Mouse (Mus musculus) forebrain, postnatal 0 days (tissue): ENCODE results near the gene Tex101. TPM values are rescaled to one million over a fixed set of nuclear protein-coding genes. Genes with fewer than 3 reads are reported as not detected.
"Not testable (repeated sequence)": the region's sequence is repeated elsewhere in the genome, so short reads cannot be mapped to it uniquely, and the experiment has no call there.

ENCODE experiments used
- ATAC-seq: fragments of 200-750 bp; cut with Nextera tagmentation; 2 replicates; pipeline ENCODE4 v1.8.0; 2017; ENCODE audit warnings: mild to moderate bottlenecking, moderate library complexity
- DNase-seq: peaks from one replicate; pipeline ENCODE4 v3.0.0-alpha.2; 2015
- H3K27ac ChIP-seq: fragments of 300-500 bp; sonication (generic); 2 replicates; pipeline ENCODE4 v1.5.1; 2014; ENCODE audit warnings: low read depth, mild to moderate bottlenecking, antibody characterized with exemption, low read length, moderate library complexity, mixed read lengths
- H3K27me3 ChIP-seq: fragments of 300-500 bp; sonication (generic); 2 replicates; pipeline ENCODE4 v1.6.1; 2014; ENCODE audit warnings: mild to moderate bottlenecking, low read length, mixed read lengths; ENCODE audit not compliant: insufficient read depth
- H3K36me3 ChIP-seq: fragments of 300-500 bp; sonication (generic); 2 replicates; pipeline ENCODE4 v1.6.1; 2014; ENCODE audit warnings: mild to moderate bottlenecking, moderate library complexity; ENCODE audit not compliant: insufficient read depth
- H3K4me1 ChIP-seq: fragments of 300-500 bp; sonication (generic); 2 replicates; pipeline ENCODE4 v1.6.1; 2014; ENCODE audit warnings: antibody characterized with exemption; ENCODE audit not compliant: insufficient read depth
- H3K4me2 ChIP-seq: fragments of 300-500 bp; sonication (generic); 2 replicates; pipeline ENCODE4 v1.6.1; 2014; ENCODE audit warnings: low read depth, mild to moderate bottlenecking, moderate library complexity
- H3K4me3 ChIP-seq: fragments of 300-500 bp; sonication (generic); 2 replicates; pipeline ENCODE4 v1.5.1; 2014; ENCODE audit warnings: low read depth, low read length, mixed read lengths
- H3K9ac ChIP-seq: fragments of 300-500 bp; sonication (generic); 2 replicates; pipeline ENCODE4 v1.6.1; 2014; ENCODE audit warnings: mild to moderate bottlenecking
- H3K9me3 ChIP-seq: fragments of 300-500 bp; sonication (generic); 2 replicates; pipeline ENCODE4 v1.6.1; 2016; ENCODE audit warnings: low read length
- CTCF ChIP-seq: sonication (generic); IDR thresholded peaks from 2 replicates; pipeline ENCODE4 v1.5.1; 2016; ENCODE audit warnings: antibody characterized with exemption, control low read depth, low read depth
- WGBS: fragments of 180-500 bp; shearing (Covaris S2); extraction: QIAGEN DNeasy Blood & Tissue Kit; methylation state at CpG from one replicate; pipeline ENCODE4 v1.1.7; 2014; 5-methylcytosine and 5-hydroxymethylcytosine counted together
- polyA plus RNA-seq: library from polyadenylated mRNA; unstranded; fragments of >200 nt; fragmentation: Nextera tagmentation; extraction: Ambion mirVana; gene quantifications from 2 replicates; pipeline ENCODE4 v1.2.1, GENCODE M21; 2015
- total RNA-seq: library from RNA; depleted of rRNA; stranded (reverse); fragments of >200 nt; gene quantifications from 2 replicates; pipeline ENCODE4 v1.2.3, GENCODE M21; 2014; rRNA removed

The Tex101 gene
- total RNA-seq: not detected in 2 replicates
- polyA plus RNA-seq: not detected in 2 replicates

DNA sequence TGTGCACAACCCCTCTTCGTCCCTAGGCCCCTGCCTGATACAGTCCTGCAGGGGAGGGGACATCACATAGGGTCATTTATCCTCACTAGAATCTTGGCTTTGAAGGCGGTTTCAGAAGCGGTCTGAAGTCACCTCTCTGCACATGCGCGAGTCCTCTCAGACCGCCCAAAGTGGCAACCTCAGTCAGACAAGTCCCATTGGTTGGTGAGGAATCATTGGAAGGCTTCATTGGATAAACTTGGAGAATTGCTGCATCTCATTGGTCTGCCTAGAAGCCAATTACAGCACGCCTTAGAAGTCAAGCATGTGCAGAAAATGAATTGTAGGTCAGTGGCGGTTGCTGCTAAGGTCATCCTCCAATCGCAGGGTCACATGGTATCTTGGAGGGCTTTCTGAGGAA is at the start of gene Tex101:
Gene Tex101, minus strand, starts transcription at position 101 of the 400 bp plus-strand sequence.
- H3K9ac ChIP-seq: no peak within 1 kb of the TSS
- H3K4me3 ChIP-seq: no peak within 1 kb of the TSS
- ATAC-seq: no peak
- H3K36me3 ChIP-seq: no peaks in the 10 kb centered on the region
- no peaks in the 10 kb centered on the region for H3K4me1 ChIP-seq
- no peaks in the 10 kb centered on the region for H3K27me3 ChIP-seq
- H3K9me3 ChIP-seq: no peaks in the 10 kb centered on the region
- TF ChIP-seq CTCF: no peak
- DNase-seq: no peak
- H3K27ac ChIP-seq: no peak within 1 kb of the TSS
- WGBS: 88% methylated on average over 9 of the region's 9 CpGs
- no peak within 1 kb of the TSS for H3K4me2 ChIP-seq

DNA sequence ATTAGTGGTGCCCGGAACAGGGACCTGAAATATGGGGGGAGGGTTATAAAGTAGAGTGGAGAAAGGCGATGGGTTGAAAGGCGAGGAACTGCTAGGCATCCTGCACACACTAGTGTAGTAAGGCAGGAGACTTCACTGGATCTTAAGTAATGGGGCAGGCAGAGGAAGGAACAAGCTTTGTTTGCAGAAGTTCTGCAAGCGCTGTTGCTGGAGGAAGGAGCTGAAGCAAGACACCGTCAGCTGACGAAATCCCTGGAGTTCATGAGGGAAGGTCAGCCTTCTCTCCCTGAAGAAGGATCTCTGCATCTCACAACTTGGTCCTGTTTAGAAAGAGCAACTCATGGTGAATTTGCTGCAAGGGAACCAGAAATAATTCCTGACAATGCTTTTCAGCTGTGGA is 38.6 kb upstream of the Tex101 start:
- DNase-seq (no peak), ATAC-seq (no peak)
- H3K9me3 ChIP-seq: no peaks in the 10 kb centered on the region
- no peaks in the 10 kb centered on the region for H3K27me3 ChIP-seq
- whole genome bisulfite sequencing: 82% methylated on average over 6 of the region's 6 CpGs
- TF ChIP-seq CTCF: no peak
- H3K4me2 ChIP-seq: no peak overlapping the region
- H3K36me3 ChIP-seq: no peaks in the 10 kb centered on the region
- no peak overlapping the region for H3K4me3 ChIP-seq
- H3K9ac ChIP-seq: no peak overlapping the region
- no peak overlapping the region for H3K27ac ChIP-seq
- H3K4me1 ChIP-seq: no peaks in the 10 kb centered on the region

DNA sequence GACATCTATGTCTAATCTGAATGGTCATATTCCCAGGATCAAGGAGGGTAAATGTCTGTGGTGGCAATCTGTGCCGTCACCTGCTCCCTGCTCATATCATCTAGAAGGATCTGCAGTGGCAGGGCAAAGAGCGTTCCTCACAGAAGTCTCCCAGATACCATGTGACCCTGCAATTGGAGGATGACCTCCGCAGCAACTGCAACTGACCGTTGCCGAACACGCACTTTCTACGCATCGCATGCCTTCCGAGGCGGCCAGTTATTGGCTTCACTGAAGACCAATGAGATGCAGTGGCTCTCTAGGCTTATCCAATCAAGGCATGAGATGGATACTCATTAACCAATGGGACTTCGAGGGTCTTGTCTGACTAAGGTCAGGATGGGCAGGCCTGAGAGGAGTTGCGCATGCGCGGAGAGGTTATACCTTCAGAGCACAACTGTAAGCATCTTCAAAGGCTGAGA is 32.4 kb upstream of the Tex101 start, which contains the start of gene BC049730:
Gene BC049730, plus strand, starts transcription at position 411 of the 461 bp plus-strand sequence.
- no peaks in the 10 kb centered on the region for H3K4me1 ChIP-seq
- no peaks in the 10 kb centered on the region for H3K9me3 ChIP-seq
- ATAC-seq (no peak), DNase-seq (no peak)
- WGBS: 95% methylated on average over 14 of the region's 14 CpGs
- H3K4me3 ChIP-seq: no peak within 1 kb of the TSS
- no peaks in the 10 kb centered on the region for H3K27me3 ChIP-seq
- no peak within 1 kb of the TSS for H3K9ac ChIP-seq
- H3K4me2 ChIP-seq: no peak within 1 kb of the TSS
- TF ChIP-seq CTCF: no peak
- H3K36me3 ChIP-seq: no peaks in the 10 kb centered on the region
- no peak within 1 kb of the TSS for H3K27ac ChIP-seq

DNA sequence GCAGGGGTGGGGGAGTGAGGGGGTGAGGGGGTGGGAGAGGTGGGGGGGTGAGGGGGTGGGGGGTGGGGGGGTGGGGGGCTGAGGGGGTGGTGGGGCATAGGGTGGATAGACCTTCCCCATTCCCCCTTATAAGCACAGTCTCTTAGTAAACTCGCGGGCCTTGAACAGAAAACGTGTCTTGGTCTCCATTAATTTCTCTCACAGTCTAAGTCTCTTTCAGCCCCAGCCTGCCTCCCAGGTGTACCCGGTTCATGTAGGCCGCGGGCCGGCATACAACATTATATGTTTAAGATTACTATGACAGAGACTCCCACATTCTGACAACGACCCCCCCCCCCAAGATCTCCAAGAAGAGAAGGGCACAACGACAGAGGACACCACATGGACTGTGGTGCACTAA is 26.4 kb upstream of the Tex101 start:
- not testable (repeated sequence) for H3K4me1 ChIP-seq, H3K4me2 ChIP-seq, H3K36me3 ChIP-seq, H3K4me3 ChIP-seq, ATAC-seq, H3K9me3 ChIP-seq, H3K9ac ChIP-seq, H3K27me3 ChIP-seq, DNase-seq, H3K27ac ChIP-seq
- WGBS: 85% methylated on average over 9 of the region's 9 CpGs

DNA sequence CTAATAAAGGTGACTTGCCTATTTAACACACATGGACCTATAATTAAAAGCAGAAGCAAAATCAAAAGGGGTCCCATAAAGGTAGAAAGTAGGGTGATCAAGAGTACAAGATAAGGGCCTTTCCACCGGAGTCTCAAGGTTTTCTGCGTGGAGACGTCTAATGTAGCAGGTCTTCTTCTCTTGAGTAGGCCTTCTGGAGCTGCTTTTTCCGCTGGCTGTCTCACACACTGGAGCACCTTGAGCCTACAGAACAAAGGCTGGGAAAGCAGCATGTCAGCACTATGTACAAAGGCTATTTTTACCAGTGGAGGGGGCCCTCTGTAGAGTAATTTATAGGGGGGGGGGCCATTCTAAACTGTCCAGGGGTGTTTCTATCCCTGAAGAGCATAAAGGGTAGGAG is 21.4 kb upstream of the Tex101 start:
- not testable (repeated sequence) for H3K4me3 ChIP-seq, H3K36me3 ChIP-seq, H3K9ac ChIP-seq, DNase-seq, H3K9me3 ChIP-seq, H3K4me2 ChIP-seq, H3K27me3 ChIP-seq, H3K4me1 ChIP-seq, ATAC-seq, H3K27ac ChIP-seq
- WGBS: 95% methylated on average over 4 of the region's 4 CpGs

DNA sequence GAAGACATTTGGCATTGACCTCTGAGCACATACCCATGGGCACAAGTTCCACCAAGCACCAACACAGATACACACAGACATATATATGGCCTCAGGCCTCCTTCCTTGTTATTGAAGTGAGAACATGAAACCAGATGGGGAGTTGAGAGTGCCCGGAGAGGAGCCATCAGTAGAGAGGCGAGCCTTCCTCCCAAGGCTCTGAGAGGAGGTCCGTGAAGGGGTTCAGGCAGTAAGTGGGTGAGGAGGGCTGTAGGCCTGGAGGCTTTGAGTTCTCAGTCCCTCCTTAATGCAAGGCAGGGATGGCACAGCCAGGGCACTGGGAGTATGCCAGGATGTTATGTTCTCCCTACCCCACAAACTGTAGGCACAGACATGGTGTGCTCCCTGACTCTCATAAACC is 16.2 kb upstream of the Tex101 start:
- not testable (repeated sequence) for H3K27me3 ChIP-seq, DNase-seq, H3K4me2 ChIP-seq, H3K4me3 ChIP-seq, H3K9ac ChIP-seq, H3K27ac ChIP-seq, H3K9me3 ChIP-seq, H3K36me3 ChIP-seq, H3K4me1 ChIP-seq
- peak; percentile 50; the same call in 1 of the 2 replicates for ATAC-seq
- WGBS: 65% methylated on average over 2 of the region's 3 CpGs

DNA sequence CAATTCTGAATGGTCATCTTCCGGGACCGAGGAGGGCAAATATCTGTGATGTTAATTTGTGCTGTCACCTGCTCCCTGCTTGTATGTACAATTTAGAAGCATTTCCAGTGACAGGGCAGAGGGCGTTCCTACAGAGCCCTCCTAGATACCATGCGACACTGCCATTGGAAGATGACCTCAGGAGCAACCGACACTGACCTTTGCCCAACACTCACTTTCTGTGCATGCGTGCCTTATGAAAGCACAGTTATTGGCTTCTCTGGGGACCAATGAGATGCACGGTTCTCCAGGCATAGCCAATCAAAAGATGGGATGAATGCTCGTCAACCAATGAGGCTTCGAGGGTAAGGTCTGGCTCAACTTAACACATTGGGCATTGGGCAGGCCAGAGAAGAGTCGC is 11.0 kb upstream of the Tex101 start:
- not testable (repeated sequence) for H3K9me3 ChIP-seq, H3K9ac ChIP-seq, DNase-seq, H3K36me3 ChIP-seq, H3K4me1 ChIP-seq, H3K4me3 ChIP-seq, H3K4me2 ChIP-seq, H3K27ac ChIP-seq, ATAC-seq, H3K27me3 ChIP-seq
- 93% methylated on average over 10 of the region's 10 CpGs for WGBS

DNA sequence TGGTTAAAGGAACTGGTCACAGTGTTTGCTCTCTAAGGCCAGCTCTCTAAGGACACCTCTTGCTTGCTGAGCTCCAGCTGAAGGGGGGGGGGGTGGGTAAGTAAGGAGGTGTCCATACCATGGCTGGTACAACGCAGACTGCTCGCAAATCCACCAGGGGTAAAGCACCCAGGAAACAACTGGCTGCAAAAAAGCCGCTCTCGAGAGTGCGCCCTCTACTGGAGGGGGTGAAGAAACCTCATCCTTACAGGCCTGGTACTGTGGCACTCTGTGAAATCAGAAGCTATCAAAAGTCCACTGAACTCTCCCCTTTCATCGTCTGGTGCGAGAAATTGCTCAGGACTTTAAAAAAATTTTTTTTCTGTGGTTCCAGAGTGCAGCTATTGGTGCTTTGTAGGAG is 7.6 kb upstream of the Tex101 start:
- H3K27me3 ChIP-seq, H3K36me3 ChIP-seq, H3K9ac ChIP-seq, H3K27ac ChIP-seq, H3K9me3 ChIP-seq, H3K4me2 ChIP-seq, DNase-seq, ATAC-seq, H3K4me3 ChIP-seq, H3K4me1 ChIP-seq: not testable (repeated sequence)
- 82% methylated on average over 7 of the region's 7 CpGs for WGBS
